Comparison of ENCODE assay signal across 9 mouse cellular contexts in genomic region chr11:77513811-77514170, GRCm38 (mm10). TPM values are rescaled to one million over a fixed set of nuclear protein-coding genes. Genes with fewer than 3 reads are reported as not detected.
DNase-seq lines count a peak whose midpoint lies in the region; ATAC-seq and TF ChIP-seq lines count a peak whose summit lies in the region.
"Had no signal": no experiment of that assay in that cellular context is flagged by ENCODE, and none has a peak within 500 bp of the region (broad histone marks: within the 10 kb centered on the region; RNA-seq: fewer than 3 reads in every experiment).

No protein-coding gene starts in this region.

- ATAC-seq in forebrain, embryonic 13.5 days: no peak
- ATAC-seq in neural tube, embryonic 12.5 days (ENCODE audit: low FRiP score, low read depth): no peak

- WGBS in cerebellum, adult 2 months: 29% methylated on average over 10 of the region's 10 CpGs
- WGBS in forebrain, embryonic 13.5 days: 10% methylated on average over 10 of the region's 10 CpGs
- 9% methylated on average over 10 of the region's 10 CpGs for WGBS in neural tube, embryonic 12.5 days

- H3K27me3 ChIP-seq in cerebellum, adult 2 months (ENCODE audit: control insufficient read depth, insufficient read depth, low read length): no peaks in the 10 kb centered on the region
- H3K27me3 ChIP-seq in forebrain, embryonic 13.5 days: peaks cover 29% of the 10 kb centered on the region
- H3K27me3 ChIP-seq in neural tube, embryonic 12.5 days (replicated peaks): peaks cover 26% of the 10 kb centered on the region

- H3K27ac ChIP-seq in cerebellum, adult 2 months (ENCODE audit: insufficient read depth, low read length): no peak overlapping the region
- H3K27ac ChIP-seq in forebrain, embryonic 13.5 days: no peak overlapping the region
- no peak overlapping the region for H3K27ac ChIP-seq in neural tube, embryonic 12.5 days

- no peaks in the 10 kb centered on the region for H3K9me3 ChIP-seq in forebrain, embryonic 13.5 days (replicated peaks)
- H3K9me3 ChIP-seq in neural tube, embryonic 12.5 days: no peaks in the 10 kb centered on the region

- no peaks in the 10 kb centered on the region for H3K4me1 ChIP-seq in cerebellum, adult 2 months (ENCODE audit: control insufficient read depth, insufficient read depth, low read length)
- peaks cover 41% of the 10 kb centered on the region for H3K4me1 ChIP-seq in forebrain, embryonic 13.5 days
- H3K4me1 ChIP-seq in neural tube, embryonic 12.5 days: peaks cover 36% of the 10 kb centered on the region

- no peak for DNase-seq in cerebellum, adult 2 months
- DNase-seq in cerebellum, adult 8-10 months: no peak
- peak; percentile 76 for DNase-seq in 416B (ENCODE audit: low read depth)
- peak; percentile 39 for DNase-seq in kidney, postnatal 10 days
- no peak for DNase-seq in frontal cortex, postnatal 14 days (ENCODE audit: low spot score in 2 of 2)
- DNase-seq in gastrocnemius, postnatal 10 days: no peak

- no peak for TF ChIP-seq CTCF in cerebellum, adult 2 months (IDR thresholded peaks at IDR 0.05; ENCODE audit: borderline replicate concordance, insufficient read depth, low read depth, low read length)

- peaks cover 1% of the 10 kb centered on the region; the same call in 1 of the 2 replicates for H3K36me3 ChIP-seq in forebrain, embryonic 13.5 days (ENCODE audit: poor library complexity, severe bottlenecking)
- H3K36me3 ChIP-seq in neural tube, embryonic 12.5 days: peaks cover 3% of the 10 kb centered on the region; the same call in 1 of the 2 replicates

- H3K4me3 ChIP-seq in cerebellum, adult 2 months (replicated peaks; ENCODE audit: insufficient read depth, low read depth, low read length): peak overlapping the region; percentile 86
- H3K4me3 ChIP-seq in forebrain, embryonic 13.5 days: peak overlapping the region; percentile 56
- peak overlapping the region; percentile 58 for H3K4me3 ChIP-seq in neural tube, embryonic 12.5 days

- TF ChIP-seq POLR2A in cerebellum, adult 2 months (IDR thresholded peaks at IDR 0.05; ENCODE audit: borderline replicate concordance, insufficient read depth, low read length): no peak

- peak overlapping the region; percentile 43; the same call in 1 of the 2 replicates for H3K9ac ChIP-seq in forebrain, embryonic 13.5 days
- H3K9ac ChIP-seq in neural tube, embryonic 12.5 days: peak overlapping the region; percentile 35; the same call in 1 of the 2 replicates

- H3K4me2 ChIP-seq in forebrain, embryonic 13.5 days: peak overlapping the region; percentile 95
- H3K4me2 ChIP-seq in neural tube, embryonic 12.5 days (replicated peaks): peak overlapping the region; percentile 93

RNA-seq across cellular contexts. Expression of gene Abhd15, which starts 1.1 kb away (rescaled TPM):
- polyA plus RNA-seq in cerebellum, adult 2 months (2012; rRNA removed): 0.98 and 1.0 TPM in 2 replicates
- 3.0 and 3.8 TPM in 2 replicates for polyA plus RNA-seq in forebrain, embryonic 13.5 days (2015; fragmentation: Nextera tagmentation; extraction: Ambion mirVana)
- 5.2 and 7.1 TPM in 2 replicates for polyA plus RNA-seq in neural tube, embryonic 12.5 days (2016; fragmentation: Nextera tagmentation; extraction: Ambion mirVana)
- under 1 TPM; 0.70 to 0.81 TPM for total RNA-seq in gastrocnemius, postnatal 10 days (2021)

RNA-seq across cellular contexts. Expression of gene Trp53i13, which starts 2.0 kb away (rescaled TPM):
- 11.6 and 12.8 TPM in 2 replicates for polyA plus RNA-seq in cerebellum, adult 2 months (2012; rRNA removed)
- 19.7 and 20.9 TPM in 2 replicates for polyA plus RNA-seq in forebrain, embryonic 13.5 days (2015; fragmentation: Nextera tagmentation; extraction: Ambion mirVana)
- 28.7 and 32.4 TPM in 2 replicates for polyA plus RNA-seq in neural tube, embryonic 12.5 days (2016; fragmentation: Nextera tagmentation; extraction: Ambion mirVana)
- 10 to 100 TPM in 1 of 2 experiments, 1 to 10 TPM in 1; 7.7 to 10.0 TPM for total RNA-seq in gastrocnemius, postnatal 10 days (2021)

RNA-seq across cellular contexts. Expression of gene Gm10392, which starts 5.2 kb away (rescaled TPM):
- polyA plus RNA-seq in cerebellum, adult 2 months (2012; rRNA removed): not detected in 2 replicates
- 0.12 and 0.16 TPM in 2 replicates for polyA plus RNA-seq in forebrain, embryonic 13.5 days (2015; fragmentation: Nextera tagmentation; extraction: Ambion mirVana)
- polyA plus RNA-seq in neural tube, embryonic 12.5 days (2016; fragmentation: Nextera tagmentation; extraction: Ambion mirVana): 0.15 and 0.39 TPM in 2 replicates
- total RNA-seq in gastrocnemius, postnatal 10 days (2021): not detected
- total RNA-seq: heart, adult 18-20 months had no signal

RNA-seq across cellular contexts. Expression of gene Git1, which starts 20.4 kb away (rescaled TPM):
- polyA plus RNA-seq in cerebellum, adult 2 months (2012; rRNA removed): 106 and 110 TPM in 2 replicates
- 12.9 and 14.6 TPM in 2 replicates for polyA plus RNA-seq in forebrain, embryonic 13.5 days (2015; fragmentation: Nextera tagmentation; extraction: Ambion mirVana)
- 12.5 and 14.4 TPM in 2 replicates for polyA plus RNA-seq in neural tube, embryonic 12.5 days (2016; fragmentation: Nextera tagmentation; extraction: Ambion mirVana)
- 10 to 100 TPM; 31.5 to 39.9 TPM for total RNA-seq in gastrocnemius, postnatal 10 days (2021)

RNA-seq across cellular contexts. Expression of gene Ankrd13b, which starts 24.3 kb away (rescaled TPM):
- polyA plus RNA-seq in cerebellum, adult 2 months (2012; rRNA removed): 106 and 114 TPM in 2 replicates
- polyA plus RNA-seq in forebrain, embryonic 13.5 days (2015; fragmentation: Nextera tagmentation; extraction: Ambion mirVana): 18.0 and 18.7 TPM in 2 replicates
- polyA plus RNA-seq in neural tube, embryonic 12.5 days (2016; fragmentation: Nextera tagmentation; extraction: Ambion mirVana): 33.8 and 39.7 TPM in 2 replicates
- total RNA-seq in gastrocnemius, postnatal 10 days (2021): 1 to 10 TPM; 7.2 to 9.3 TPM

Comparison
In these comparisons a context has a peak if more than half of its experiments do, and no peak if none do; other contexts are left out.
1. DNase-seq: peak in 416B (single experiment) and kidney, postnatal 10 days (single experiment); none in cerebellum, adult 2 months (0 of 2), cerebellum, adult 8-10 months (single experiment), frontal cortex, postnatal 14 days (0 of 2) and gastrocnemius, postnatal 10 days (single experiment).
2. Peak in every context shown above with its lines, with median percentiles within 50 percentile points of each other: H3K4me3 ChIP-seq.